Mouse (Mus musculus) spleen, adult 2 months (tissue): ENCODE measurements around the gene Pxt1. TPM values are rescaled to one million over a fixed set of nuclear protein-coding genes. Genes with fewer than 3 reads are reported as not detected.
A peak's percentile ranks its signal among the peaks of the same experiment; 100 is the strongest.

Source experiments
- DNase-seq, 2 experiments: peaks; one replicate each; pipeline versions ENCODE4 v3.0.0 to v3.0.0-alpha.2; 2012 to 2021; ENCODE audit warnings: low spot score in 2 of 2, low read depth in 1 of 2
- H3K27ac ChIP-seq: fragments of 200-500 bp; 2 replicates; pipeline ENCODE4 v1.5.1; 2012; ENCODE audit warnings: low read length, inconsistent platforms; ENCODE audit not compliant: insufficient read depth
- H3K27me3 ChIP-seq: fragments of 200-500 bp; 2 replicates; pipeline ENCODE4 v1.6.1; 2012; ENCODE audit warnings: mild to moderate bottlenecking, moderate library complexity, low read length, inconsistent platforms; ENCODE audit not compliant: control insufficient read depth, insufficient read depth
- H3K36me3 ChIP-seq: fragments of 200-500 bp; 2 replicates; pipeline ENCODE4 v1.6.1; 2012; ENCODE audit warnings: mild to moderate bottlenecking, low read length, inconsistent platforms; ENCODE audit not compliant: control insufficient read depth, insufficient read depth
- H3K4me1 ChIP-seq: fragments of 200-500 bp; 2 replicates; pipeline ENCODE4 v1.6.1; 2011; ENCODE audit warnings: inconsistent platforms; ENCODE audit not compliant: control insufficient read depth, insufficient read depth, insufficient read length
- H3K4me3 ChIP-seq: fragments of 200-500 bp; 2 replicates; pipeline ENCODE4 v1.5.1; 2011; ENCODE audit warnings: mild to moderate bottlenecking, inconsistent platforms; ENCODE audit not compliant: insufficient read depth, insufficient read length; ENCODE audit errors: extremely low read depth
- CTCF ChIP-seq: fragments of 200-500 bp; IDR thresholded peaks from 2 replicates; pipeline ENCODE4 v1.5.1; 2011; ENCODE audit warnings: mild to moderate bottlenecking, inconsistent platforms; ENCODE audit not compliant: insufficient read depth, insufficient read length, insufficient replicate concordance; ENCODE audit errors: extremely low read depth
- POLR2A ChIP-seq: fragments of 200-500 bp; IDR thresholded peaks from 2 replicates; pipeline ENCODE4 v1.6.1; 2011; ENCODE audit warnings: low read depth, low read length, inconsistent platforms
- WGBS: fragments of 180-500 bp; shearing (Covaris S2); methylation state at CpG from one replicate; pipeline ENCODE4 v1.1.7; 2018; 5-methylcytosine and 5-hydroxymethylcytosine counted together
- polyA plus RNA-seq: library from polyadenylated mRNA; depleted of rRNA; stranded (reverse); fragments of >200 nt; gene quantifications from 2 replicates; pipeline ENCODE4 v1.2.3, GENCODE M21; 2012

The Pxt1 gene
- polyA plus RNA-seq, 1 experiment: 0.18 TPM

- Histone ChIP-seq H3K27me3 (no peaks in the 10 kb centered on the region), H3K4me3 (no peak overlapping the region), H3K4me1 (peaks cover 6% of the 10 kb centered on the region; the same call in 1 of the 2 replicates), H3K27ac (no peak overlapping the region), H3K36me3 (no peaks in the 10 kb centered on the region)
- TF ChIP-seq CTCF (no peak), POLR2A (no peak)
- 90% methylated on average over 4 of the region's 4 CpGs for WGBS
- no peak for DNase-seq
These were observed 5.0 kb upstream of the Pxt1 start for GRCm38 (mm10) chr17:28948661-28949060.

- no peak overlapping the region for H3K4me3 ChIP-seq
- H3K27ac ChIP-seq: no peak overlapping the region
- H3K27me3 ChIP-seq: no peaks in the 10 kb centered on the region
- no peak for DNase-seq
- TF ChIP-seq POLR2A: no peak
- TF ChIP-seq CTCF: no peak
- H3K4me1 ChIP-seq: peaks cover 3% of the 10 kb centered on the region; the same call in 1 of the 2 replicates
- H3K36me3 ChIP-seq: no peaks in the 10 kb centered on the region
- 93% methylated on average over 19 of the region's 19 CpGs for WGBS
These were observed 3.6 kb upstream of the Pxt1 start for GRCm38 (mm10) chr17:28947011-28947939.

GRCm38 (mm10) chr17:28944481-28944880 lies 841 bp upstream of the Pxt1 start:
- Histone ChIP-seq H3K36me3 (no peaks in the 10 kb centered on the region), H3K27me3 (no peaks in the 10 kb centered on the region), H3K27ac (no peak overlapping the region), H3K4me3 (no peak overlapping the region), H3K4me1 (no peaks in the 10 kb centered on the region)
- TF ChIP-seq CTCF (no peak), POLR2A (no peak)
- no peak for DNase-seq
- 89% methylated on average over 7 of the region's 7 CpGs for WGBS

- Histone ChIP-seq H3K36me3 (no peaks in the 10 kb centered on the region), H3K27ac (no peak overlapping the region), H3K4me1 (no peaks in the 10 kb centered on the region), H3K27me3 (no peaks in the 10 kb centered on the region), H3K4me3 (no peak overlapping the region)
- no peak for TF ChIP-seq CTCF
- no peak for TF ChIP-seq POLR2A
- DNase-seq: no peak
- 82% methylated on average over 10 of the region's 11 CpGs for WGBS
These were observed 1.5 kb downstream of the Pxt1 start for GRCm38 (mm10) chr17:28942101-28942500.

DNA sequence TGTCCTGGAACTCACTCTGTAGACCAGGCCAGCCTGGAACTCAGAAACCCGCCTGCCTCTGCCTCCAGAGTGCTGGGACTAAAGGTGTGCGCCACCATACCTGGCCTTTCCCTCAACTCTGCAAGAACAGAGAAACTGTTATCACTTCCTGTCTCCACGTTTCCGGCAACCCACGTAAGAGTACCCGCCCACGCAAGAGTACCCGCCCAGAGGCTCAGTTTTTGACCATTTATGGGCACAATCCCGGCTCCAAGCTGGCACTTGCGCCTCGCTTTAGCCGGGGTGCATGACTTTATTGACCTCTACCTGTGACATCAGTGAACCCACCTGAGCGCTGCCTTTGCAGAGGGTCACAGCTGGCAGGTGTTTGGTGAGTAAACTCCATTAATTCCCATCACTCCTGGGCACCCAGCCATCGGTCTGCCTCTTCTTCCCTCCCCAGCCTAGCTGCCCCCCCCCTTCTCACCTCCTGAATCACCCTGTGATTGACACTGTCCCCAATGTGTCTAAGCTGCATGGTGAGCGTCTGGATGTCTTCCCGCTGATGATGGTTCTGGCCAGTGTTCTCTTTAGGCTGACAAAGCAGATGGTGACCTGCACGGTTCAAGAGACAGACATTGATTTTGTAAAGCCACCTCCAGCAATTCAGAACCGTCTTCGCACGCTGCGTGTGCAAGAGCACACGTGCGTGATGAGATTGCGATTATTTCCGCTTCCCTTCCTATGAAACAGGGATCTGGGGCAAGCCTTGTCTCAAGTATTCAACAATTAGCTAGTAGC lies 2.7 kb downstream of the Pxt1 start:
- 85% methylated on average over 25 of the region's 25 CpGs for WGBS
- no peak for DNase-seq
- no peak for TF ChIP-seq CTCF

DNA sequence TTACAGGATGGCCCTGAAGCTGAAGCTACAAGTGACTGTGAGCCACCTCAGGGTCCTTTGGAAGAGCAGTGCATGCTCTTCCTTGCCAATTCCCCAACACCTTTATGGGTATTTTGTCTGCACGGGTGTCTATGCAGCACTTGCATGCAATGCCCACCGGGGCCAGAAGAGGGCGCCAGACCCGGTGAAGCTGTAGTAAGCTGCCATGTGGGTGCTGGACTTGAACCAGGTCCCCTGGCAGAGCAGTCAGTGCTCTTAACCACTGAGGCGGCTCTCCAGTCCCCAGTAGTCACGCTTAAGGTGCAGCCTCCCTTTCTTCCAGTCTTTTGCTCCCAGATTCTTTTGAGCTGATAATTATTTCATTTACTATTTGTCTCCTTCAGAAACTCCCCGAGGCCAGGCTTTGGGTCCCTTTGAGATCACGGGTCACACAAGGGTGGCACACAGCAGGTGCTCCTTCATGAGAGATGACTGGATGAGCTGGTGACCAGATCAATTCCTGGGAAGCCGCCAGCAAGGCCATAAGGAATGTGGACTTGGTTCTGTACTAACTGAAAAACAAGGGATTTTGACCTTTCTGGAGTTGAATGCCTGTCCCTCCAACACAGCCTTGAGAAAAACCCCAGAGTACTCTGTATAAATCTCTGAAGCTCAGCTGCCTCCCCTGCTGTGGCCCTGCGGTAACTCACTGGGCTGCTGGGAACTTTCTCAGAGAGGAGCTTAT lies 6.9 kb downstream of the Pxt1 start:
- Histone ChIP-seq H3K36me3 (no peaks in the 10 kb centered on the region), H3K4me3 (no peak overlapping the region), H3K27ac (no peak overlapping the region), H3K4me1 (no peaks in the 10 kb centered on the region), H3K27me3 (no peaks in the 10 kb centered on the region)
- TF ChIP-seq CTCF (peak; percentile 69; the same call in 1 of the 2 replicates), POLR2A (no peak)
- peak; percentile 17 to 40 for DNase-seq
- 77% methylated on average over 10 of the region's 10 CpGs for WGBS

More for the DNA sequence above, 2.7 kb downstream of the Pxt1 start:
- no peak overlapping the region for H3K4me3 ChIP-seq
- H3K27ac ChIP-seq: no peak overlapping the region
- H3K27me3 ChIP-seq: no peaks in the 10 kb centered on the region
- no peaks in the 10 kb centered on the region for H3K4me1 ChIP-seq
- H3K36me3 ChIP-seq: no peaks in the 10 kb centered on the region
